Mouse (Mus musculus) thymus, postnatal 36 days (tissue): ENCODE measurements around the gene Bmper.

Experiments
- DNase-seq, 2 experiments: peaks; one replicate each; pipeline ENCODE4 v3.0.0; 2022; ENCODE audit warnings: mixed read lengths in 2 of 2

Bmper gene

GRCm38 (mm10) chr9:23222841-23223548 is at the start of gene Bmper:
Gene Bmper (plus strand): TSS chr9:23223076.
- DNase-seq = peak in 1 of 2 experiments; percentile 6

- DNase-seq = no peak
These were observed 45.4 kb upstream of the Bmper start for GRCm38 (mm10) chr9:23177476-23177875.

- no peak for DNase-seq
These were observed 35.7 kb upstream of the Bmper start for GRCm38 (mm10) chr9:23187181-23187580.

GRCm38 (mm10) chr9:23188136-23188535 is 34.7 kb upstream of the Bmper start:
- no peak for DNase-seq

- DNase-seq = no peak
These were observed 31.9 kb upstream of the Bmper start for GRCm38 (mm10) chr9:23190950-23191349.

- no peak for DNase-seq
These were observed 31.4 kb upstream of the Bmper start for GRCm38 (mm10) chr9:23191431-23191830.

GRCm38 (mm10) chr9:23192567-23193331 is 30.1 kb upstream of the Bmper start:
- no peak for DNase-seq

- DNase-seq = no peak
These were observed 23.9 kb upstream of the Bmper start for GRCm38 (mm10) chr9:23198996-23199395.

GRCm38 (mm10) chr9:23199841-23200240 is 23.0 kb upstream of the Bmper start:
- no peak for DNase-seq

GRCm38 (mm10) chr9:23200828-23201227 is 22.0 kb upstream of the Bmper start:
- no peak for DNase-seq

GRCm38 (mm10) chr9:23202431-23202830 is 20.4 kb upstream of the Bmper start:
- no peak for DNase-seq

GRCm38 (mm10) chr9:23204339-23205288 is 18.3 kb upstream of the Bmper start:
- DNase-seq = no peak

- no peak for DNase-seq
These were observed 17.6 kb upstream of the Bmper start for GRCm38 (mm10) chr9:23205304-23205703.

GRCm38 (mm10) chr9:23205757-23206156 is 17.1 kb upstream of the Bmper start:
- no peak for DNase-seq

GRCm38 (mm10) chr9:23206181-23206580 is 16.7 kb upstream of the Bmper start:
- DNase-seq = no peak

- DNase-seq = peak; percentile 44
These were observed 10.6 kb upstream of the Bmper start for GRCm38 (mm10) chr9:23212303-23212702.

- DNase-seq = no peak
These were observed 3.1 kb upstream of the Bmper start for GRCm38 (mm10) chr9:23219754-23220153.

GRCm38 (mm10) chr9:23221976-23222375 is 900 bp upstream of the Bmper start:
- no peak for DNase-seq

GRCm38 (mm10) chr9:23222492-23222840 is 410 bp upstream of the Bmper start:
- no peak for DNase-seq

- DNase-seq = no peak
These were observed 737 bp downstream of the Bmper start for GRCm38 (mm10) chr9:23223549-23224077.

GRCm38 (mm10) chr9:23233464-23234121 is 10.7 kb downstream of the Bmper start:
- no peak for DNase-seq

GRCm38 (mm10) chr9:23235368-23236002 is 12.6 kb downstream of the Bmper start:
- DNase-seq = no peak
